Mouse (Mus musculus) spleen, postnatal 4 days (tissue): Measurements from ENCODE around the gene Zcchc3.
A peak's percentile ranks its signal among the peaks of the same experiment; 100 is the strongest.

Experiments used
- DNase-seq, 2 experiments: peaks; one replicate each; pipeline ENCODE4 v3.0.0; 2022; ENCODE audit warnings: low spot score in 2 of 2

The Zcchc3 gene

DNA sequence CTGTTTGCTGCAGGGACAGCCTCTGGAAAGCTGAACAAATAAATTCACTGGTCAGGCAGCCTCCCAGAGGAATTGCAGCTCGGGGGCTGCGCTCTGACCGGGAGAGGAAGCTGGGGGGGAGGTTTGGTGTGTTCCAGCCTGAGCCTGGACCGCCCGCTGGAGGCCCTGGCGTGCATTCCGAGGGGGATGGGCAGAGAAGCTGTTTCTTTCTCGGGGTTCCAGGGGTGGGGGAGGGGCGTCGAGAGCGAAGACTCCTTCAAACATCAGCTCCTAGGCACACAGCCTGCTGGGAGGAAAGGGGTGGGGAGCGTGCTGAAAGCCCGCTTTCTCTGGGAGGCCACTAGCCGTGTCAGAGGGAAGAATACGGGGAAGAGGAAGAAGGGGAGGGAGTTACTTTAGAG is 3.9 kb downstream of the Zcchc3 start:
- peak; percentile 43 to 69 for DNase-seq

- DNase-seq: no peak
Measured at GRCm38 (mm10) chr2:152409781-152410180, 5.0 kb downstream of the Zcchc3 start.

DNA sequence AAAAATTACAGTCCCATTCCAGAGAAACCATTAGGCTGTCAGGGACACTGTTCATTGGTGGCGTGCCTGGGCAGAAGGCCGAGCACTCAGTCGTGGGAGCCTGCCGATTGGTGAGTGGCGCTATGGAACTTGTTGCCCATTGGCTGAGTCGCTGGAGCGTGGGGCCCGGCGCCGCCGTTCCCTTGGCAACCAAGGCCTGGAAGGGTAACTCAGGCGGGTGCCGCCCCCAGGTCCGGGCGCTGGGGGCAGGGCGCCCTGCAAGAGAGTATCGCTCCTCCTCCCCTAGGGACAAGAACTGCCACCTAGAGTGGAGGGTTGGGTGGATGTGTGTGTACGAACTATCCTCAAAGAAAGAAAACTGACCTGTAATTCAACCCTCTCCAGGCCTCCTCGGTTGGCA is 8.7 kb downstream of the Zcchc3 start:
- peak; percentile 93 to 94 for DNase-seq

DNA sequence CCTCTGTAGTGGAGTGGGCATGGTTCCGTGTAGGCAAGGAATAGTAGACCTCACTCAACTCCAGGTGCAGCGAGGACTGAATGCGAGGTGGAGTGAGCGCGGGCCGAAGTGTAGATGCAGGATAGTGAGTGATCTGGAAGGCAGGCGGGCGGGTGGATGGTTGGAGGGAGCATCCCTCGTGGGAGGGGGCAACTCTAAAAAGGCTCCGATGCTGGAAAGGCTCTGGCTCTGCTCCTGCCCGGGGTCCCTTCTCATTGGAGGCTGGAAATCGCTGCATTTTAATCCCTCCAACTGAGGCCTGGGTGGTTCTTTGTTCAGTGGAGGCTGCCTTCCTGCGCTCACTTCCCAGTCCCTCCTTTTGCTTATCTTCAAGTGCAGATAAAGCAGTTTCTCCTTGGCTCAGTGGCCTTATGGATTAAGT is 15.7 kb downstream of the Zcchc3 start:
- no peak for DNase-seq

GRCm38 (mm10) chr2:152398691-152399090 is 16.1 kb downstream of the Zcchc3 start:
- peak; percentile 94 to 95 for DNase-seq

DNA sequence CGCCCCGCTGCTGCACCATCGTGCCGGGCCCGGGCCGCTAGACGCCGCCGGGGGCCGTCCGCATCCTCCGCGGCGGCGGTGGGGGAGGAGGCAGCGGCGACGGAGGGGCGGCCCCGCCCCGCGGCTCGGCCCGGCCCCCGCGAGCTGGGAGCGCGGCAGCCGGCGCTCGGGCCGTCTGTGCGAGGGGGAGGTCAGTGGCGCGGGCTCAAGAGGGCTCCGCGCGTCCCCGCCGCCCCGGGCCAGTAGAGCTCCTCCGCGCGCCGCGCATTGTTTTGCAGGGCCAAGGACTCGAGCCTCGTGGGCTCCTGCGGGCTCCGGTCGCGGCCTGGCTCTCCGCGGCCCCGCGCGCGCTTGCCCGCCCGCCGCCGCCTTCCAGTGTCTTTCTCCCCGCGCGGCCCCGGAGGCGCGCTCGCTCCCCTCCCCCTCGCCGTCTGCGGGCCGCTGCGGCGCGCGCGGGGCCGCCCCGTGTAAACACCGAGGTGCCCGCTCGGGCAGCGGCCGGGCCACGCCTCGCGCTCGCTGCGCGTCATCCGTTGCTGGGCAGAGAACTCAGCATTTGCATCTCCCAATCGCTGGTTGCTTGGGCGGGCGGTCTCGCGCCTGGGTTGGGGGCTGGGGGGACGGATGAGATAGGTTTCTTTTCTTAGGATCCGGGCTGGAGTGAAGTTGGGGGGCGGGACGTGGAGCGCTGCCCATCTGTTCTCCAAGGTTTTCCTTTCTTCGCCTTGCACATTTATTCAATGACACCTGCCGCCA is 17.0 kb downstream of the Zcchc3 start, which contains the start of gene Sox12:
Gene Sox12 (minus strand): TSS at position 384 of the 756 bp plus-strand sequence.
- DNase-seq: peak; percentile 95 to 99

DNA sequence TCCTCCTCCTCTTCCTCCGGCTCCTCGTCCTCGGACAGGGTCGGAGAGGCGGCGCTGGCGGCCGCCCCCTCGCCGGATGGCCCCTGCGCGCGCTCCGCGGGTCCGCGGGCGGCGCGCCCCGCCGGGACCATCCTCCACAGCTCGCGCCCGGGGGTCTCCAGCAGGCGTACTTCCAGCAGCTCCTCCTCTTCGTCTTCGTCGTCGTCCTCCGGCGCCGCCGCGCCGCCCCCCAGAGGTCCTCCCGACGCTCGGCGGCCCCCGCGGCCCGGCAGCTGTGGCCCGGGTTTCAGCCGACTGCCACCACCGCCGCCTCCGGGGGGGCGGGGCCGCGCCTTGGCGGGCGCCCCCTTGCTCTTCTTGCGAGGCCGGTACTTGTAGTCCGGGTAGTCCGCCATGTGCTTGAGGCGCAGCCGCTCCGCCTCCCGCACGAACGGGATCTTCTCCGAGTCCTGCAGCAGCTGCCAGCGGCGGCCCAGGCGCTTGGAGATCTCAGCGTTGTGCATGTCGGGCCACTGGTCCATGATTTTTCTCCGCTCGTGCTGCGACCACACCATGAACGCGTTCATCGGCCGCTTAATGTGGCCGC is 17.7 kb downstream of the Zcchc3 start:
- peak; percentile 75 to 86 for DNase-seq

GRCm38 (mm10) chr2:152396110-152397003 is 18.5 kb downstream of the Zcchc3 start:
- peak; percentile 76 to 82 for DNase-seq

DNA sequence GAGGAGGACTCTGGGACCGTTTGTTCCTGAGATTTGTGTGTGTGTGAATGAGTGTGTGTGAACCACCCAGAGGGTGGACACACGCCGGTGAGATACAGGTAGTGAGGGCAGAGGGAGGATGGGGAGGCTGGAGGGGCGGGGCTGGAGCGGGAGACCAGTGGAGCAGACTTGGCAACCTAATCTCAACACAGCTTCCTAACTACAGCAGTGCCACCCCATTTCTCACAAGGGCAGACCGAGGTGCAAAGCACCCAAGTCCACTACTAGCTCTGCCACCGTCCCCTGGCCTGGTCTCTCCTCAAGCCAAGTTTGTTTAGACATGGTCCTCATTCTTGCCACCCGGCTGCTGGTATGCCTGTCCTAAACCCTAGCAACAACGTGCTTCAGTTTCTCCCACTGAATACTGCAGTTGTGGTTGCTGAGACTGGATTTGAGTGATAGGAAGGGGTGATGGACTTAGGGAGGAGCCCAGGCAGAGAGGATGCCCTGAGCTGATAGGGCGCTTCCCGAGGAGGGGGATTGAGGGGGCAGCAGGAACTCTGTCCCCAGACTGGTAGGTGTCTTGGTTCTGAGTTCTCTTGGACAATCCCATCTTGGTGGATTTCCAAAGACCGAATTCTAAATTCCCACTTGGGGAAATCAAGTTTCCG is 19.4 kb downstream of the Zcchc3 start:
- DNase-seq: no peak

DNA sequence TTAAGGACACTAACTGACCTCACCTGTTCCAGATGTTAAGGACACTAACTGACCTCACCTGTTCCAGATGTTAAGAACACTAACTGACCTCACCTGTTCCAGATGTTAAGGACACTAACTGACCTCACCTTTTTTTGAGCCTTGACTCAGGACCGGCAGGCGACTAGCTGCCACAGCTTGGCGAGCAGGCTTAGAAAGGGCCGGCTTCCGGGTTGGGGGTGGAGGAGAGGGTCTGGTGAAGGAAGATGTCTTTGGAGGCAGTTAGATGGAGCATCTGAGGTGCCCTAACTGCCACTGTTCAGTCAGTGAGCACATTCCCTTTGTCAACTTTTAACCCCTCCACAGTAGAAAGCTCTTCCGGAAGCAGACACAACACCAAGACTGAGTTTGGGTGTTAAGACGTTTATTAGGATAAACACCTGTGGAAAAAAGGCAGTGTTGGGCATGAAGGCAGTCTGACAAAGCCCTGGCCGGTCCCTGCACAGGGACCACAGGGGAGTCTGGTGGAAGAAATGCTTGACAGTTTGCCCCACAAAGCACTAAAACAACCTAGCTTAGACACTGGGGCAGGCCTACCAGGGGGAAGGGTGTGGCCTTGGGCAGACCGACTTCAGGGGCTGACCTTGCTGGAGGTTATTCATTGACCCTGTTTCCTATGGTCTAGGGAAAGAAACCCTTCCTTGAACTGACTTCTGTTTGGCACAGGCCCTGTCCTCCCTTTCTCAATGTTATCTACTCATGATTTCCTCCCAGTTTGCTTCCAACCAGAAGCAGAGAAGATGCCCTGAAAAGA is 21.4 kb downstream of the Zcchc3 start:
- DNase-seq: no peak

DNA sequence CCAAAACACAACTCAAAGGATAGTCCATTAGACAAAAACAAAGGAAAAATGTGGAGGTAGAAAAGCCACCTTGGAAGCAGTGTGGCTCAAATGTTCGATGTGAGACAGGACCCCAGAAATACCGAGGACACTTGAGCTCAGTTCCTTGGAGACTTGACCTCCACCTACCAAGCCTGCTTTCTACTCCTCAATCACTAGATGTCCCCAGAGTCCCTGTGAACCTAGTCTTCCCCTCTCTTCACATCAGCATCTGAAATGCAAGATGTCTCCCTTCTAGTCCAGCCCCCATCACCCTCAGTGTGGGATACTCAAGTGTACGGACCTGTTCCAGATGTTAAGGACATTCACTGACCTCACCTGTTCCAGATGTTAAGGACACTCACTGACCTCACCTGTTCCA is 22.0 kb downstream of the Zcchc3 start:
- no peak for DNase-seq

GRCm38 (mm10) chr2:152384191-152384590 is 30.6 kb downstream of the Zcchc3 start:
- DNase-seq: no peak

DNA sequence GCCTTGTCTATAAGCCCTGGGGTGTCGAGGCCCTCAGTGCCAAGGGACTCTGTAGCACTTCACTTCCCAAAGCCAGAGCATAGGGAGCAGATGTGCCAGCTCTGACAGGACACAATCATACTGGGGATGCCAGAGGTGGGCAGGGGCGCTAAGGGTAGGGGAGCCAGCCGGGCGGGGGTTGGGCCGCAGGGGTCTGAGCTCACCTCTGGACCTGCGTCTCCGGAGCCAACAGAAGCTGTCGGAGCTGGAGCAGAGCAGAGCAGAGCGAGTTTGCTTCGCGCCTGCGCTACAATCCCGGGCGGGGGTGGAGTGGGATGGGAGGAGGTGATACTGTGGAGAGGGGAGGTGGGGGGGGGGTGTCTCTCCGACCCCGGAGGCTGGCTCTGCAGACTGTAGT is 38.5 kb downstream of the Zcchc3 start, which contains the start of gene Nrsn2:
Gene Nrsn2 (minus strand): TSS at position 294 of the 397 bp plus-strand sequence.
- no peak for DNase-seq

DNA sequence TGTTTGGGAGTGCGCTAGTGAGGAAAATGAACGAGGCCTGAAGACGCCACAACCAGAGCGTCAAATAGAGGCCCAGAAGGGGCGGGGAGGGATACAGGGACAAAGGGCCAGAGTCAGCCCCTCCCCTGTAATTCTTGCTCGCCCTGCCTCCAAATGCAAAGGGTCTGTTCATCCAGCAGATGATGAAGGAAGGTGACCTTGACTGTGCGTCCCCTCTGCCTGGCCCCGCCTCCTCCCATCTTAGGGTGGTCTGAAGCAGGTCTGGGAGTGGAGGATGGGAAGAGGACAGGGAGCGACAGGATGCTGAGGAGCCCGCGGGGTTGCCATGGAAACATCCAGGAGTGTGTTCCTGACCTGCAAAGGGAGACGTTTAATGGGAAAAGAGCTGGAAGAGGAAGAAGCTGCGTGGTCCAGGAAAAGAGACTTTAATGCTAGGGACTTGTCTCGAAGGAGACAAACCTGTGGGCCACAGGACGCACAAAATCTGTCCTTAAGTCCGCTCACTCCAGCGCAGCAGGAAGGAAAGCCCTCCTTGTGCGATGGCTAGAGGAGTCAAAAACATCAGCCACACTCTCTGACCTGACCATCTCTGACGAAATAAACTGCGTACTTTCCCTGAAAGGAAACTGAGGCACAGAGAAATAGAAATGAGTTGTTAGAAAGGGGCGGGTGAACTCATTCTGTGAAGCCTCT is 39.0 kb downstream of the Zcchc3 start:
- DNase-seq: no peak

DNA sequence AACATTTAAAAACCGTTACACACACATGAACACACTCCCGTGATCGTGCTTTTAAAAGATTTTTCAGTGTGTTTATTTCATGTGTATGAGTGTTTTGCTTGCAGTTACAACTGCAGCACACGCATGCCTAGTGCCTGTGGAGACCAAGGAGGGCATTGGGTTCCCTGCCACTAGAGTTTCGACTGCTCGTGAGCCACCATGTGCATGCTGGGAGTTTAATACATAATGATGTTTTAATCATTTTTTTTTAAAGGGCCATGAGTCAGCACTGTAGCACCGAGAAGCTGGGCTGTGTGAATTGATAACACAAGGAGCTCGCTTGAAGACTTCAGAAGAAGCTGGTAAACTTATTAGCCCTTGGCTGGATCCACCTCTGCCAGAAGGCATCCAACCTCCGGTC is 41.3 kb downstream of the Zcchc3 start:
- no peak for DNase-seq

DNA sequence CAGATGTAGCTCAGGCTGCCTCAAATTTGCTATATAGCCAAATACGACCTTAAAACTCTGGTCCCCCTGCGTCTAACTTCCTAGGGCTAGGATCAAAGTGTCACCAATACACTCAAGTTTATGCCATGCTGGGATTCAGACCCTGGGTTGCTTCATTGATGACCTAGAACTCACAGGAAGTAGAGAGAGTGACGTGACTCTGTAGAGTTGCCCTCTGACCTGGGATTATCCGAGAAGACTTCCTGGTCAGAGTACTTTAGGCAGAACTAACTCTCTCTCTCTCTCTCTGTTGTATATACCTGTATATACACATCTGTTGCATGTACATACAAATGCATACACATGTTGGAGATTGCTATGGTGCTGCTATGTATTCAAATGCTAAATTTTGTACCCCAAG is 42.2 kb downstream of the Zcchc3 start:
- DNase-seq: no peak

- no peak for DNase-seq
Measured at GRCm38 (mm10) chr2:152372104-152372503, 42.7 kb downstream of the Zcchc3 start.

DNA sequence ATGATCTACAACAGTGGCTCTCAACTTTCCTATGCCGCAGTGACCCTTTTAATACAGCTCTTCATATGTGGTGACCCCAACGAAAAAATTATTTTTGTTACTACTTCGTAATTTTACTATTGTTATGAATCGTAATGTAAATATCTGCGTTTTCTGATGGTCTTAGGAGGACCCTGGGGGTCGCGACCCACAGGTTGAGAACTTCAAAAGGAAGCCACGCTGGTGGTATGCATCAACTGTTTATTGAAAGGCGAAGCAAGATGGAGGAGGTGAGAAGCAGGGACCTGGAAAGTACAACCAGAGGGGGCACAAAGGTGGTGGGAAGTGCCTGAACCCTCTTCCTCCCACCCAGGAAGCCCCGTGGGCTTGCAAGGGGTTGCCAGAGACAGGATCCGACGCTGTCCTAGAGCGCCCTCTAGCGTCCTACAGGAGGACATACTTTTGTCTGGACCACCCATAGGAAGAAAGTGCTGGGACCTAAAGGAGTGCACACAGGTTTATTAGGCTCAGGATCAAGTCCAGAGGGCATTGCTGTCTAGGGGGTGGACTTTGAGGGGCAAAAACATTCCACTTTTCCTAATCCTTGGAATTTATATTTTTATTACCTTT is 46.2 kb downstream of the Zcchc3 start:
- peak; percentile 43 to 78 for DNase-seq

GRCm38 (mm10) chr2:152367917-152368316 is 46.9 kb downstream of the Zcchc3 start:
- no peak for DNase-seq
